Mouse (Mus musculus) MEL (cell line): Measurements from ENCODE around the gene Cage1. TPM values are rescaled to one million over a fixed set of nuclear protein-coding genes. Genes with fewer than 3 reads are reported as not detected.

Experiments used
- DNase-seq: peaks from one replicate; pipeline ENCODE4 v3.0.0; 2011; ENCODE audit warnings: low read depth, low spot score
- H3K27ac ChIP-seq: 2 replicates; pipeline ENCODE4 v1.5.1; 2012; ENCODE audit warnings: low read depth, mild to moderate bottlenecking, control low read depth, low read length, moderate library complexity; ENCODE audit not compliant: control insufficient read depth
- H3K27me3 ChIP-seq, 2 experiments: fragments of 150-350 bp in 1 of 2; sonication (generic) in 1 of 2; 2 replicates each; pipeline ENCODE4 v1.6.1; 2012; ENCODE audit warnings: low read length in 2 of 2, mild to moderate bottlenecking in 2 of 2, improper control_type of control experiment in 1 of 2, moderate library complexity in 1 of 2; ENCODE audit not compliant: insufficient read depth in 2 of 2, control insufficient read depth in 1 of 2
- H3K36me3 ChIP-seq, 2 experiments: 2 replicates each; pipeline ENCODE4 v1.6.1; 2012 to 2014; ENCODE audit warnings: low read length in 2 of 2, improper control_type of control experiment in 1 of 2, inconsistent platforms in 1 of 2, mild to moderate bottlenecking in 1 of 2; ENCODE audit not compliant: insufficient read depth in 2 of 2, control insufficient read depth in 1 of 2
- H3K4me1 ChIP-seq, 2 experiments: fragments of 150-350 bp in 1 of 2; sonication (generic) in 1 of 2; 2 replicates each; pipeline ENCODE4 v1.6.1; 2012; ENCODE audit warnings: low read length in 2 of 2, improper control_type of control experiment in 1 of 2, mild to moderate bottlenecking in 1 of 2; ENCODE audit not compliant: insufficient read depth in 2 of 2, control insufficient read depth in 1 of 2
- H3K4me3 ChIP-seq, 2 experiments: fragments of 150-350 bp in 1 of 2; sonication (generic) in 1 of 2; 2 replicates each; pipeline ENCODE4 v1.5.1; 2012; ENCODE audit warnings: low read depth in 2 of 2, low read length in 2 of 2, mild to moderate bottlenecking in 2 of 2, moderate library complexity in 2 of 2, control low read depth in 1 of 2, improper control_type of control experiment in 1 of 2; ENCODE audit not compliant: control insufficient read depth in 1 of 2, insufficient read depth in 1 of 2
- H3K79me2 ChIP-seq: 2 replicates; pipeline ENCODE4 v1.6.1; 2012; ENCODE audit warnings: mild to moderate bottlenecking, low read length, moderate library complexity; ENCODE audit not compliant: control insufficient read depth, poor library complexity, insufficient read depth
- H3K9ac ChIP-seq: 2 replicates; pipeline ENCODE4 v1.6.1; 2012; ENCODE audit warnings: low read depth, mild to moderate bottlenecking, control low read depth, low read length, moderate library complexity; ENCODE audit not compliant: control insufficient read depth, poor library complexity, severe bottlenecking
- H3K9me3 ChIP-seq: fragments of 150-350 bp; sonication (generic); replicated peaks from 2 replicates; pipeline ENCODE4 v1.6.1; 2012; ENCODE audit warnings: mild to moderate bottlenecking, low read length, improper control_type of control experiment, moderate library complexity; ENCODE audit not compliant: insufficient read depth
- BHLHE40 ChIP-seq: IDR thresholded peaks from 2 replicates; pipeline ENCODE4 v1.6.1; 2012; ENCODE audit warnings: low read depth, mild to moderate bottlenecking, inconsistent platforms, low read length, improper control_type of control experiment, borderline replicate concordance
- CHD1 ChIP-seq: IDR thresholded peaks from 2 replicates; pipeline ENCODE4 v1.6.1; 2012; ENCODE audit warnings: low read depth, mild to moderate bottlenecking, inconsistent platforms, low read length, improper control_type of control experiment
- CHD2 ChIP-seq: IDR thresholded peaks from 2 replicates; pipeline ENCODE4 v1.6.1; 2011; ENCODE audit warnings: low read length, improper control_type of control experiment
- E2F4 ChIP-seq: IDR thresholded peaks from 2 replicates; pipeline ENCODE4 v1.6.1; 2011; ENCODE audit warnings: low read depth, low read length, improper control_type of control experiment, borderline replicate concordance
- EP300 ChIP-seq, 2 experiments: IDR thresholded peaks; 2 replicates each; pipeline ENCODE4 v1.6.1; 2011; ENCODE audit warnings: improper control_type of control experiment in 2 of 2, low read length in 2 of 2, low read depth in 1 of 2, mild to moderate bottlenecking in 1 of 2
- ETS1 ChIP-seq: IDR thresholded peaks from 2 replicates; pipeline ENCODE4 v1.6.1; 2012; ENCODE audit warnings: low read depth, mild to moderate bottlenecking, inconsistent platforms, low read length, improper control_type of control experiment, moderate library complexity
- GABPA ChIP-seq: IDR thresholded peaks from 2 replicates; pipeline ENCODE4 v1.6.1; 2012; ENCODE audit warnings: low read depth, mild to moderate bottlenecking, inconsistent platforms, low read length, improper control_type of control experiment, moderate library complexity
- HCFC1 ChIP-seq: IDR thresholded peaks from 2 replicates; pipeline ENCODE4 v1.6.1; 2012; ENCODE audit warnings: low read depth, mild to moderate bottlenecking, inconsistent platforms, low read length, improper control_type of control experiment, moderate library complexity
- JUND ChIP-seq: IDR thresholded peaks from 2 replicates; pipeline ENCODE4 v1.6.1; 2011; ENCODE audit warnings: low read depth, mild to moderate bottlenecking, improper control_type of control experiment, low read length
- KAT2A ChIP-seq: conservative IDR thresholded peaks from 2 replicates; pipeline ENCODE4 v1.6.1; 2012; ENCODE audit warnings: low read depth, low read length, improper control_type of control experiment, inconsistent platforms
- MAFK ChIP-seq: IDR thresholded peaks from 2 replicates; pipeline ENCODE4 v1.6.1; 2011; ENCODE audit warnings: low read depth, mild to moderate bottlenecking, low read length, improper control_type of control experiment, borderline replicate concordance
- MAX ChIP-seq: IDR thresholded peaks from 2 replicates; pipeline ENCODE4 v1.6.1; 2011; ENCODE audit warnings: low read length, improper control_type of control experiment
- MAZ ChIP-seq: IDR thresholded peaks from 2 replicates; pipeline ENCODE4 v1.6.1; 2012; ENCODE audit warnings: low read depth, mild to moderate bottlenecking, inconsistent platforms, low read length, improper control_type of control experiment
- MXI1 ChIP-seq: IDR thresholded peaks from 2 replicates; pipeline ENCODE4 v1.6.1; 2011; ENCODE audit warnings: mild to moderate bottlenecking, low read depth, low read length, improper control_type of control experiment
- MYB ChIP-seq: IDR thresholded peaks from 2 replicates; pipeline ENCODE4 v1.6.1; 2011; ENCODE audit warnings: mild to moderate bottlenecking, low read depth, low read length, improper control_type of control experiment
- MYC ChIP-seq: IDR thresholded peaks from 2 replicates; pipeline ENCODE4 v1.6.1; 2011; ENCODE audit warnings: low read depth, mild to moderate bottlenecking, low read length, improper control_type of control experiment, moderate library complexity
- NELFE ChIP-seq: IDR thresholded peaks from 2 replicates; pipeline ENCODE4 v1.6.1; 2011; ENCODE audit warnings: low read depth, low read length, improper control_type of control experiment
- POLR2A ChIP-seq, 2 experiments: IDR thresholded peaks; 2 replicates each; pipeline ENCODE4 v1.6.1; 2011 to 2012; ENCODE audit warnings: low read length in 2 of 2, mild to moderate bottlenecking in 2 of 2, control low read depth in 1 of 2, improper control_type of control experiment in 1 of 2, low read depth in 1 of 2, moderate library complexity in 1 of 2; ENCODE audit not compliant: control insufficient read depth in 1 of 2, insufficient read depth in 1 of 2, poor library complexity in 1 of 2
- POLR2AphosphoS2 ChIP-seq: IDR thresholded peaks from 2 replicates; pipeline ENCODE4 v1.6.1; 2011; ENCODE audit warnings: low read length, improper control_type of control experiment
- POLR2AphosphoS5 ChIP-seq: IDR thresholded peaks from 2 replicates; pipeline ENCODE4 v1.6.1; 2012; ENCODE audit warnings: low read depth, borderline replicate concordance, mild to moderate bottlenecking, inconsistent platforms, low read length, moderate library complexity, mixed read lengths
- RAD21 ChIP-seq: IDR thresholded peaks from 2 replicates; pipeline ENCODE4 v1.6.1; 2011; ENCODE audit warnings: mild to moderate bottlenecking, low read depth, low read length, improper control_type of control experiment
- RCOR1 ChIP-seq: IDR thresholded peaks from 2 replicates; pipeline ENCODE4 v1.6.1; 2012; ENCODE audit warnings: low read depth, mild to moderate bottlenecking, inconsistent platforms, low read length, improper control_type of control experiment
- SIN3A ChIP-seq: IDR thresholded peaks from 2 replicates; pipeline ENCODE4 v1.6.1; 2012; ENCODE audit warnings: low read length, improper control_type of control experiment, inconsistent platforms
- SMC3 ChIP-seq: IDR thresholded peaks from 2 replicates; pipeline ENCODE4 v1.6.1; 2011; ENCODE audit warnings: low read depth, low read length, improper control_type of control experiment
- TAL1 ChIP-seq: IDR thresholded peaks from 2 replicates; pipeline ENCODE4 v1.6.1; 2012; ENCODE audit warnings: mild to moderate bottlenecking, inconsistent platforms, low read length, moderate library complexity, mixed read lengths
- TBP ChIP-seq: IDR thresholded peaks from 2 replicates; pipeline ENCODE4 v1.8.0; 2011; ENCODE audit warnings: low read depth, low read length, improper control_type of control experiment
- UBTF ChIP-seq: IDR thresholded peaks from 2 replicates; pipeline ENCODE4 v1.6.1; 2012; ENCODE audit warnings: low read depth, mild to moderate bottlenecking, inconsistent platforms, low read length, improper control_type of control experiment, moderate library complexity, borderline replicate concordance; ENCODE audit not compliant: insufficient read depth
- USF1 ChIP-seq: IDR thresholded peaks from 2 replicates; pipeline ENCODE4 v1.6.1; 2014; ENCODE audit warnings: low read depth, mild to moderate bottlenecking, inconsistent platforms, low read length, improper control_type of control experiment, moderate library complexity
- ZC3H11A ChIP-seq: IDR thresholded peaks from 2 replicates; pipeline ENCODE4 v1.6.1; 2012; ENCODE audit warnings: low read depth, mild to moderate bottlenecking, inconsistent platforms, low read length, improper control_type of control experiment
- ZKSCAN1 ChIP-seq: IDR thresholded peaks from 2 replicates; pipeline ENCODE4 v1.6.1; 2012; ENCODE audit warnings: low read depth, mild to moderate bottlenecking, inconsistent platforms, low read length, improper control_type of control experiment, moderate library complexity
- ZMIZ1 ChIP-seq: IDR thresholded peaks from 2 replicates; pipeline ENCODE4 v1.6.1; 2012; ENCODE audit warnings: low read depth, mild to moderate bottlenecking, inconsistent platforms, low read length, improper control_type of control experiment, moderate library complexity
- ZNF384 ChIP-seq: IDR thresholded peaks from 2 replicates; pipeline ENCODE4 v1.6.1; 2012; ENCODE audit warnings: low read depth, mild to moderate bottlenecking, inconsistent platforms, low read length, improper control_type of control experiment
- polyA plus RNA-seq, 2 experiments: library from polyadenylated mRNA; stranded (reverse) in 1 of 2; unstranded in 1 of 2; fragments of >175 nt in 1 of 2; fragments of >200 nt in 1 of 2; gene quantifications; 2 replicates each; pipeline versions ENCODE4 v1.2.1 to v1.2.4; 2012; ENCODE audit warnings: low replicate concordance in 2 of 2, low read depth in 1 of 2; ENCODE audit not compliant: insufficient read length in 2 of 2, insufficient read depth in 1 of 2, missing spikeins in 1 of 2
- total RNA-seq: library from RNA; depleted of rRNA; stranded (reverse); fragments of 300-350 nt; gene quantifications from 2 replicates; pipeline ENCODE4 v1.2.3, GENCODE M21; 2012

Gene Cage1
- total and polyA plus RNA-seq, 3 experiments = 0.78 to 1.0 TPM; not detected in 1

DNA sequence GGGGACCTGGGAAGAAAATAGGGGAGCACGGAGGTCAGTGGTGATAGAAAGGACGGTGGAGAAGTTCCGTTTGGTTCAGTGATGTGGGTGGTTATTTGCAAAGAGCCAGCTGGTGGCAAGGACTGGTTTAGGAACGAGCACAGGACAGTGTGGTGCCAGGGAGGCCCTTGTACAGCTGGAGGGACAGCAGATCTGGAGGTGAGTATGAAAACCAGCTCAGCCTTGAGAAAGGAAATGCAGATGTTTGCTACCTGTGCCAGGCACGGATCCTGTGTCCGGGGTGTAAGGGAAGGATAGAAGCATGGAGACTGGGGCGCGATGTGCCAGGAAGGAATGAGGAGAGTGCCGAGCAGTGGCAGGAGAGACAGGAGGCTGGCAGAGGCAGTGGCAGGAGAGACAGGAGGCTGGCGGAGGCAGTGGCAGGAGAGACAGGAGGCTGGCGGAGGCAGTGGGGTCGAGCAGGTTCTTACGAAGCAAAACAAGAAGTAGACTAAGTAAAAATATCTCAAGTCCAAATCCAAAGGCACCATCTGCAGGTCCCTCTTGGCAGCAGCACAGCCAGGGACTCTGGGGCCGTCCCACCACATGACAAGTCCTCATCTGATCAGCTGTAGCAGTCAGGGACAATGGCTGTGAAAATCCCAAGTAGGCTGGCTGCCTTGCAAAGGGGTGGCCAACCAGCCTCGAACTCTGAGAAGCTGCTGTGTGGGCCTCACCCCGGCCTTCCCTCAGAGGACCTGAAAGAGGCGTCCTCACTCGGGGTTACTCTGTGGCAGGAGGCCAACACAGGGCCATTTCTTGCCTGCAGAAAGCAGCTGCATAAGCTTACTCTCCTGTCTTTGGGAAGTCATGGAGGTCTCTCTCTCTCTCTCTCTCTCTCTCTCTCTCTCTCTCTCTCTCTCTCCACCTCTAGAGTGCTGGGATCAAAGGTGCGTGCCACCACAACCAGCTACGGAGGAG, 72.5 kb downstream of the Cage1 start (continued):
- TF ChIP-seq CHD2 (no peak), JUND (no peak)

- no peaks in the 10 kb centered on the region for H3K9me3 ChIP-seq
- H3K4me1 ChIP-seq = peaks cover 13 to 31% of the 10 kb centered on the region in 2 experiments; a peak in 3 of 4 replicates
- H3K79me2 ChIP-seq = no peaks in the 10 kb centered on the region; the same call in 1 of the 2 replicates
- H3K36me3 ChIP-seq = peaks cover 0 to 11% of the 10 kb centered on the region in 2 experiments; a peak in 2 of 4 replicates
- H3K4me3 ChIP-seq = peak overlapping the region; percentile 62 to 83
- peak overlapping the region; percentile 73 for H3K9ac ChIP-seq
- peak; percentile 95 for DNase-seq
- H3K27ac ChIP-seq = peak overlapping the region; percentile 77
- H3K27me3 ChIP-seq = no peaks in the 10 kb centered on the region
- TF ChIP-seq USF1 (no peak), RAD21 (peak; percentile 52), MYB (no peak), TBP (no peak), MXI1 (peak; percentile 80), UBTF (no peak), MAX (peak; percentile 17; the same call in 1 of the 2 replicates), SMC3 (peak; percentile 70), ZMIZ1 (no peak), RCOR1 (peak; percentile 54; the same call in 1 of the 2 replicates), TAL1 (no peak), ZNF384 (no peak), CHD1 (0 out of 2 replicates have a peak, but pooled peaks have one; percentile 43), ETS1 (peak; percentile 73; the same call in 1 of the 2 replicates), SIN3A (peak; percentile 87), HCFC1 (peak; percentile 67), POLR2AphosphoS2 (no peak), MYC (no peak), POLR2AphosphoS5 (no peak), GABPA (no peak), CHD2 (peak; percentile 42; the same call in 1 of the 2 replicates), POLR2A (IDR thresholded peaks at IDR 0.05; ENCODE audit: control insufficient read depth in 1 of 2, insufficient read depth in 1 of 2, low read depth in 1 of 2, low read length in 2 of 2, poor library complexity in 1 of 2) (peak; percentile 18 to 57; a peak in 1 of 4 replicates), ZKSCAN1 (0 out of 2 replicates have a peak, but pooled peaks have one; percentile 49), JUND (peak; percentile 90; the same call in 1 of the 2 replicates), KAT2A (no peak), EP300 (IDR thresholded peaks at IDR 0.05; ENCODE audit: low read depth in 1 of 2, low read length in 2 of 2) (peak; percentile 46 to 50; a peak in 2 of 4 replicates), BHLHE40 (no peak), NELFE (peak; percentile 50; the same call in 1 of the 2 replicates), E2F4 (0 out of 2 replicates have a peak, but pooled peaks have one; percentile 25), MAZ (peak; percentile 90), MAFK (no peak), ZC3H11A (peak; percentile 55)
Observed at GRCm38 (mm10) chr13:37963354-37964007, 73.4 kb downstream of the Cage1 start.
